Mouse (Mus musculus) limb, embryonic 10.5 days (tissue): Measurements from ENCODE around the gene Hoxb4. TPM values are rescaled to one million over a fixed set of nuclear protein-coding genes. Genes with fewer than 3 reads are reported as not detected.

Experiments used
- DNase-seq: peaks from one replicate; pipeline ENCODE4 v3.0.0-alpha.2; 2017; ENCODE audit warnings: low spot score
- H3K27ac ChIP-seq: fragments of 300-500 bp; sonication (generic); 2 replicates; pipeline ENCODE4 v1.5.1; 2016; ENCODE audit warnings: mild to moderate bottlenecking
- H3K27me3 ChIP-seq: fragments of 300-500 bp; sonication (generic); 2 replicates; pipeline ENCODE4 v1.6.1; 2016; ENCODE audit warnings: low read depth, mild to moderate bottlenecking; ENCODE audit not compliant: poor library complexity, severe bottlenecking
- H3K36me3 ChIP-seq: fragments of 300-500 bp; sonication (generic); 2 replicates; pipeline ENCODE4 v1.6.1; 2016; ENCODE audit warnings: mild to moderate bottlenecking, moderate library complexity
- H3K4me1 ChIP-seq: fragments of 300-500 bp; sonication (generic); 2 replicates; pipeline ENCODE4 v1.6.1; 2016
- H3K4me3 ChIP-seq: fragments of 300-500 bp; sonication (generic); 2 replicates; pipeline ENCODE4 v1.5.1; 2016; ENCODE audit warnings: mild to moderate bottlenecking, moderate library complexity
- H3K9me3 ChIP-seq: fragments of 300-500 bp; sonication (generic); replicated peaks from 2 replicates; pipeline ENCODE4 v1.6.1; 2016; ENCODE audit warnings: mild to moderate bottlenecking
- WGBS: fragments of 180-500 bp; shearing (Covaris S2); methylation state at CpG from one replicate; pipeline ENCODE4 v1.1.7; 2016; 5-methylcytosine and 5-hydroxymethylcytosine counted together
- polyA plus RNA-seq: library from polyadenylated mRNA; unstranded; fragments of >200 nt; fragmentation: Nextera tagmentation; extraction: Ambion mirVana; gene quantifications from 2 replicates; pipeline ENCODE4 v1.2.1, GENCODE M21; 2016

The Hoxb4 gene
- polyA plus RNA-seq, 1 experiment from 2014 or later: 0.89 TPM

DNA sequence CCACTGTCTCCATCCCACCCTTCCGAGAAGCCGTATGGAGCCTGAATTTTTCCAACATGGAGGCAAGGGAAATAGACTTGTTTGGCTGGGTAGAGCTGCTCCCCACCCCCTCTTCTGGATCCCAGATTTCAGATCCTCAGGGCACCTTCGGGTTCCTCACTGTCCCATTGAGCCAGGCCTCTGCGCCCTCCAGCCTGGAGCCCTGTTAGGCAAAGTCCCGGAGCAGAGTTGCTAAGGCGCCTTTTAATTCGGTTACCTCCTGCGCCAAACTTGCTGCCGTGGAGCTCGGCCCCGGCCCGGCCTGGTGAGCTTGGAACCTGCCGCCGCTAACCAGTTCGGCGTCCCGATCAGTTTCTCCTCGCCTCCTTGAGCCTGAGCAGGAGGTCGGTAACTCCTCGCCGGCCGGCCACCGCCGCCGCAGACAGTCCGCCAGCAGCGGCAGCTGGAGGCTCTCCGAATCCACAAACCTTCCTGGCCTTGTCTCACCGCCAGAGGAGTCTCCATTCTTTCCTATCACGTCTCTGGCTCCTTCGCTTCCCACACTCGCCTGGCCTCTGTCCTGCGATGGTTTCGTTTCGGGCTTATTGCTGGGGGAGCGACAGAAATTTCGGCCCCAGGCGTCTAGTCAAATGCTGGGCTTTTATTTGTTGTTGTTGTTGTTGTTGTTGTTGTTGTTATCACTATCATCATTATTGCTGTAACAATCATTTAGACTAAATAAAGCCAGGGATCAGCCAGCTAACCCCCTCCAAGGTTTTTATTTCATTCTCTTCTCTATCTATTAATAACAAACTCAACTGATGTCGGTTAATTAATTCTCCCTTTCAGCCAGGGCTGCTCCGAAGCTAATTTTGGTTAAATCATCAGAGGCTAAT is 23.9 kb downstream of the Hoxb4 start:
- Histone ChIP-seq H3K4me1 (peaks cover 94% of the 10 kb centered on the region), H3K4me3 (peak overlapping the region; percentile 54), H3K27ac (peak overlapping the region; percentile 88), H3K9me3 (no peaks in the 10 kb centered on the region), H3K27me3 (peaks cover 100% of the 10 kb centered on the region), H3K36me3 (peaks cover 15% of the 10 kb centered on the region; the same call in 1 of the 2 replicates)
- 1% methylated on average over 40 of the region's 40 CpGs for WGBS
- peak; percentile 74 for DNase-seq

DNA sequence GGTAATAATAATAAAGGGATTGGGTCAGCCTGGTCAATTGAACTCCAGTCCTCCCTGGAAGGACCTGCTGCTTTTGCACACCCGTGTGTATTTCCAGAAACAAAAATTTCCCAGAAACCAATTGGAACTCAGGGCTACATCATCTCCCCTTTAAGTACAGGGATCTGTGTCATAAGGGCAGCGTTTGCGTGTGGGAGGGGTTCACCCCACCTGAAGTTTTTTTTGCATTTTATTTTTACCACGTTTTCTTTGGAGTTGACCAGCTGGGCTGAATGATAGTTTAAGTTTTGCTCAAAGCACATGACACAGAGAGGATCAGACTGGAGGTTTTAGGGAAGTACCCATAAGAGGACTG is 24.5 kb downstream of the Hoxb4 start:
- Histone ChIP-seq H3K36me3 (peaks cover 15% of the 10 kb centered on the region; the same call in 1 of the 2 replicates), H3K27me3 (peaks cover 97% of the 10 kb centered on the region), H3K9me3 (no peaks in the 10 kb centered on the region), H3K27ac (0 out of 2 replicates have a peak overlapping the region, but pooled peaks have one; percentile 88), H3K4me1 (peaks cover 88% of the 10 kb centered on the region), H3K4me3 (no peak overlapping the region)
- 6% methylated on average over 4 of the region's 4 CpGs for WGBS
- no peak for DNase-seq

DNA sequence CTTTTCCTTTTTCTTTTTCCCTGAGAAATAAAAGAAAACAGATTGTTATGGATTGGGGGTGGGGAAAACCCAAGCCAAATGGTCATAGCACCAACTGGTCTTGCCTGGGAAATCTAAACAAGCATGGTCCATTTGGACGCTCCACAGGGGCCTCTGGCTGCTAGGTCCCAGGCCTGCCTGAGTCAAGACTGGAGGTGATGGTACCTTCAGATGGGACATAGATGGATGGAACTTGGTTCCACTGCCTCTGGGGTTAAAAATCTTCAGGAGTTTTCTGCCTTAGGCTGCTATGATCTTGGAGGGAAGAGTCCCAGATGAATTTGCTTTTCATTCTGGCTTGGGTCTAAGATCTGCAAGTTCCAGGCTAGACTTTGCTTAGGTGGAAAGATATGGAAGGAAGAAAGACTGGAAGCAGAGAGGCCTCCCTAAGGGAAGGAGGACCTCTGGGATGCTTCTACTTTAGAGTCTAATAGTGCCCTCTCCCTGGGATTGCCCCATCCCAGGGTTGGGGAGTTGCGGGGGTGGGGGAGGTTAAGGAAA is 25.2 kb downstream of the Hoxb4 start:
- peaks cover 88% of the 10 kb centered on the region for H3K4me1 ChIP-seq
- H3K27me3 ChIP-seq: peaks cover 97% of the 10 kb centered on the region
- 18% methylated on average over 2 of the region's 2 CpGs for WGBS
- no peaks in the 10 kb centered on the region for H3K9me3 ChIP-seq
- H3K27ac ChIP-seq: peak overlapping the region; percentile 42; the same call in 1 of the 2 replicates
- DNase-seq: peak; percentile 35
- peak overlapping the region; percentile 4; the same call in 1 of the 2 replicates for H3K4me3 ChIP-seq
- peaks cover 15% of the 10 kb centered on the region; the same call in 1 of the 2 replicates for H3K36me3 ChIP-seq

DNA sequence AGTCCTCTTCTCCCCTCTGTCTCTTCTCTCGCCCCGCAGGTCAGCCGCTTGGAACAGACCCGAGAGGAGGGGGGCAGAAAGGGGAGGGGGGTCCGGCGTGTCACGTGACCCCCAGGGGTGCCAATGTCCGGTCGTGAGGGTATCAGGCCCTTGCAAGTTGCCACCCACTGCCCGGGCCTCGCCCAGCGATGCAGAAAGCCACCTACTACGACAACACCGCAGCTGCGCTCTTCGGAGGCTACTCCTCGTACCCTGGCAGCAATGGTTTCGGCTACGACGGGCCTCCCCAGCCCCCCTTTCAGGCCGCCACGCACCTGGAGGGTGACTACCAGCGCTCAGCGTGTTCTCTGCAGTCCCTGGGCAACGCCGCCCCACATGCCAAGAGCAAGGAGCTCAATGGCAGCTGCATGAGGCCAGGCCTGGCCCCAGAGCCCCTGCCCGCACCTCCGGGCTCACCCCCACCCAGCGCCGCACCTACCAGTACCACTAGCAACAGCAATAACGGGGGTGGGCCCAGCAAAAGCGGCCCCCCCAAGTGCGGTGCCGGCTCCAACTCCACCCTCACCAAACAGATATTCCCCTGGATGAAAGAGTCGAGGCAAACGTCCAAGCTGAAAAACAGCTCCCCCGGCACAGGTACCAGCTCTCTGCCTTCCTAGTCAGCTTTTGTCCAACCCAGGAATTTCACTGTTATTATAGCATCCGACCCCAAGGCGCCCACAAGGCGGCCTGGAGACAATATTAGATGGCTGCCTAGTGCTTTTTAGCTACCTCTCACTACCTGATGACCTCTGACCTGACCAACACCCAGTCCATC is 26.2 kb downstream of the Hoxb4 start:
- Histone ChIP-seq H3K4me3 (peak overlapping the region; percentile 55), H3K9me3 (no peaks in the 10 kb centered on the region), H3K27ac (peak overlapping the region; percentile 80), H3K27me3 (peaks cover 97% of the 10 kb centered on the region), H3K4me1 (peaks cover 89% of the 10 kb centered on the region), H3K36me3 (peaks cover 15% of the 10 kb centered on the region; the same call in 1 of the 2 replicates)
- WGBS: 3% methylated on average over 40 of the region's 40 CpGs
- peak; percentile 72 for DNase-seq

DNA sequence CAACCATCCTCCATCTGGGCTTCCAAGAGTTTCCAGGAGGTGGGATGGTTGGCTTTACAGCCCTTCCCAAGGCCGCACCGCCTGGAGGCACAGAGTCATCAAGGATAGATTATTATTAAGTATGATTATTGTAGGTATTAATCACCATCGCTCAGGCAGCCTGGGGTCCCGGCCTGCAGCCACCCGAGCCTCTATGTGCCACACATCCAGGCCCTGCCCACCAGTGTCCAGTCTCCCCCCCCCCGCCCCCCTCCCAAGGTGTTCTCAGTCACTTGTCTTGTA is 26.8 kb downstream of the Hoxb4 start:
- Histone ChIP-seq H3K9me3 (no peaks in the 10 kb centered on the region), H3K27me3 (peaks cover 97% of the 10 kb centered on the region), H3K4me1 (peaks cover 89% of the 10 kb centered on the region), H3K27ac (peak overlapping the region; percentile 80), H3K36me3 (peaks cover 15% of the 10 kb centered on the region; the same call in 1 of the 2 replicates), H3K4me3 (peak overlapping the region; percentile 55)
- 9% methylated on average over 6 of the region's 6 CpGs for WGBS
- no peak for DNase-seq

DNA sequence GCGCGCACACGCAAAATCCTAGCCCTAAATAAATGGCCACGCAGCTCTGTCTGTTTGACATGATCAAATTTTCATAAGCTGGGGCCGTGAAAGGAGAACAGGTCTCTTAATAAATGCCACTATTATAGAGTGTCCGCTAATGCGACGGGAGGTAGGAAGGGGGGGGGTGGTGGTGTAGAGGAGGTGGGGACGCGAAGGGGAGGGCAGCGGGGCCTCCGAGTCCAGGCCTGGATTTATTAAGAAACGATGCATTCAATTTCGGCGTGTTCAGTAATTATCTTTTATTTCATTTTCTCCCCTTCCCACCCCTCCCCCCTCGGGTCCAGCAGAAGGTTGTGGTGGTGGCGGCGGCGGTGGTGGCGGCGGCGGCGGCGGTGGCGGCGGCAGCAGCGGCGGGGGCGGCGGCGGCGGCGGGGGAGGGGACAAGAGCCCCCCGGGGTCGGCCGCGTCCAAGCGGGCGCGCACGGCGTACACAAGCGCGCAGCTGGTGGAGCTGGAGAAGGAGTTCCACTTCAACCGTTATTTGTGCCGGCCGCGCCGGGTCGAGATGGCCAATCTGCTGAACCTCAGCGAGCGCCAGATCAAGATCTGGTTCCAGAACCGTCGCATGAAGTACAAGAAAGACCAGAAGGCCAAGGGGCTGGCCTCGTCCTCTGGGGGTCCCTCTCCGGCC is 27.3 kb downstream of the Hoxb4 start:
- WGBS: 1% methylated on average over 37 of the region's 56 CpGs
- peaks cover 15% of the 10 kb centered on the region; the same call in 1 of the 2 replicates for H3K36me3 ChIP-seq
- peaks cover 96% of the 10 kb centered on the region for H3K27me3 ChIP-seq
- H3K4me3 ChIP-seq: peak overlapping the region; percentile 55
- H3K27ac ChIP-seq: peak overlapping the region; percentile 80
- no peaks in the 10 kb centered on the region for H3K9me3 ChIP-seq
- peaks cover 89% of the 10 kb centered on the region for H3K4me1 ChIP-seq
- DNase-seq: peak; percentile 72

DNA sequence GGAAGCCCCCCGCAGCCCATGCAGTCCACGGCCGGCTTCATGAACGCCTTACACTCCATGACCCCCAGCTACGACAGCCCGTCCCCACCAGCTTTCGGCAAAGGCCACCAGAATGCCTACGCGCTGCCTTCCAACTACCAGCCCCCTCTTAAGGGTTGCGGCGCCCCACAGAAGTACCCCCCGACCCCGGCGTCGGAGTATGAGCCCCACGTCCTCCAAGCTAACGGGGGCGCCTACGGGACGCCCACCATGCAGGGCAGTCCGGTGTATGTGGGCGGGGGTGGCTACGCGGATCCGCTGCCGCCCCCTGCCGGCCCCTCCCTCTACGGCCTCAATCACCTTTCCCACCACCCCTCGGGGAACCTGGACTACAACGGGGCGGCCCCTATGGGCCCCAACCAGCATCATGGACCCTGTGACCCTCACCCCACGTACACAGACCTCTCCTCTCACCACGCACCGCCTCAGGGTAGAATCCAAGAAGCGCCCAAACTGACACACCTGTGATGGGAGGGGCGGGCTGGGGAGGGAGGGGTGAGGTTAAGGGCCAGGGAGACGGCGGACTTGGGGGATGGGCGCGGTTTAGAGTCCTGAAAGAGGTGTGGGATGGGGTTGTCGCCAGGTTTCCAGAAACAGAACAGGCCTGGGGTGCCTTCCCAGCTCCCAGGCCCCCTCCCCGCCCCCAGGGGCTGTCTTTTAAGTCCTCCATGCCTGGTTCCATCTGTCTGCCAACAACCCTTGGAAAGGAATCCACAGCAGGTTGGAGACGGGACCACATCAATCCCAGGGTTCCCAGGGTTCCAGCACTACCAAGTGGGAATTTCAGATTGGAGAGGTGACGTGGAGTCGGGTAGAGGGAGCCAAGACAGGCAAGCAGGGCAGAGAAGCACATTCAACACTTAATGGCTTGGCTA is 28.1 kb downstream of the Hoxb4 start:
- Histone ChIP-seq H3K4me1 (peaks cover 89% of the 10 kb centered on the region), H3K9me3 (no peaks in the 10 kb centered on the region), H3K4me3 (peak overlapping the region; percentile 55), H3K27ac (peak overlapping the region; percentile 80), H3K27me3 (peaks cover 96% of the 10 kb centered on the region), H3K36me3 (peaks cover 15% of the 10 kb centered on the region; the same call in 1 of the 2 replicates)
- 4% methylated on average over 45 of the region's 45 CpGs for WGBS
- peak; percentile 75 for DNase-seq

DNA sequence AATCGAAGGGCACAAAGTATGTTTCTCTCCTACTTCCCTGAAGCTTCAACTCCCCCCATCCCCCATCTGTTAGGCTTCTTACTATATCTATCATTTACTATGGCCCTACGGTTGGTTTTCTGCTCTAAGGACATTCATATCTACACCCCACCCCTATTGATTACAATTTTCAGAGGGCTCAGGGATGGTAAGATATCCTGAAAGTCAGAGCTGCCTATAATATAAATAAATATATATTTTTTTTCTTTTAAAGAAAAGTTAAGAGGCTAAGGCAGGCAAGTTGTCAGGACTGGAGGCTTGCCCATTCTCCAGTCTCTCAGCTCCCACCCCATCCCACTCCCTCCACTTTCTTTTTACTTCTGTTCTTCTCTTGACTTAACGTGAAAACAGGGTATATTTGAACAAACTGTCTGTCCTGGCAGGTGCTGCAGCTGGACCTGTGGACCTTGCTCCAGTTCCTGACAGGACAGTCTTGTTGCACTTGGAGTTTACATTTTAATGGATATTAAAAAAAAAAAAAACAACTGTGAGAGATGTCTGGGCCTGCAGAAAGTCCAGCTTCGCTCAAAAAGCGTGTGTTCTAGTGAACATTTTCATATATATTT is 29.0 kb downstream of the Hoxb4 start:
- DNase-seq: peak; percentile 34
- H3K4me3 ChIP-seq: no peak overlapping the region
- H3K27ac ChIP-seq: no peak overlapping the region
- peaks cover 96% of the 10 kb centered on the region for H3K27me3 ChIP-seq
- H3K4me1 ChIP-seq: peaks cover 89% of the 10 kb centered on the region
- no peaks in the 10 kb centered on the region for H3K9me3 ChIP-seq
- 32% methylated on average over 5 of the region's 5 CpGs for WGBS
- H3K36me3 ChIP-seq: peaks cover 15% of the 10 kb centered on the region; the same call in 1 of the 2 replicates

DNA sequence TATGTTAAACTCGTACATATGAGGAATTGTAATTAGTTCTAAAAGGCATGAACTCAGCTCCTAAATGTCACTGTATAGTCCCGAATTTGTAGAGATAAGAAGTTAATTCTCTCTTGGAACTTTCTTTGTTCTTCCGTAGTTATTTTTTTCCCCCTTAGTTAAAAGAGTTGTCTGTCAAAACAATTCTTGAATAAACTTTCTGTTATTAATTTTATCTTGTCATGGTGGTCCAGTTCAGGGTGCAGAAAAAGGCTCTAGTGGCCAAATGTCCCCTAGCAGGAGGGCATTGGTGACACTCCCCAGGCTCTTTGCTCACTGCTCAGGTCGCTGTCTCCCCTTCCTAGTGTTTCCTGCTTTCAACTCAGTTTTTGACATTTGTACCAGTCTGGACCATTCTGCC is 29.6 kb downstream of the Hoxb4 start:
- Histone ChIP-seq H3K4me3 (peak overlapping the region; percentile 26; the same call in 1 of the 2 replicates), H3K4me1 (peaks cover 88% of the 10 kb centered on the region), H3K27me3 (peaks cover 94% of the 10 kb centered on the region), H3K27ac (peak overlapping the region; percentile 78), H3K36me3 (peaks cover 15% of the 10 kb centered on the region; the same call in 1 of the 2 replicates), H3K9me3 (no peaks in the 10 kb centered on the region)
- 9% methylated on average over 4 of the region's 4 CpGs for WGBS
- no peak for DNase-seq

DNA sequence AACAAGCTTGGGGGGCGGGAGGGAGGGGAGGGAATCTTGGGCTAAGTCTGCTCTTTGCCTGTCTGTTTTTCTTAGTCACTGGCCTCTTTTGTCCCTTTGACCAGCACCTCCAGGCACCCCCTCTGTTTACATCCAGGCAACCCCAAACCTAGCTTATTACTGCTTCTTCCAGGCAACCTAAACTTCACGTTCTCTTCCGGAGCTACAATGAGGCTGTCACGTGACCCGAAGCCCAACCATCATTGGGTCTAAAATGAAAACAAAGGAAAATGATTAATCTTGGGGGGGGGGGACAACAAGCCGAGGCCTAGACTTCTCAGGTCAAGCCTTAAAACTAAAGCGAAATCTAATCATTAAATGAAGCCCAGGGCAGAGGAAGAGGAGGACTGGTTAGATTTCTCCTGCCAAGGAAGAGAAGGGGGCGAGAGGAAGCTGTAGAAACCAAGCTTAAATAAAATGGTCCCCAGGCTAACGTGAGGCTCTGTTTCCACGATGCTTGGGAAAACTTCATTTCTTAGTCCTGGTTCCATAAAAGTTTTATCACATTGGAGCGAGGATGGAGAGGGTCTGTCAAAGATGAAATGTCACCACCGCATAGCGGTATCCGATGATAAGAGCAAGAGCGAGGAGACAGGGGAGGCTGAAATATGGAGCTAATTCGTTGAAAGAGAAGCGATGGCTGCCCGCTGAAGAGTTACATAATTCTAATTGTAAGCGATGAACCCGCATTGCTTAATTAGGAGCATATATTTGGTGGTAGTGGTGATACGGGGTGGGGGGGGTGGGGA is 30.3 kb downstream of the Hoxb4 start:
- Histone ChIP-seq H3K4me3 (peak overlapping the region; percentile 26), H3K9me3 (no peaks in the 10 kb centered on the region), H3K4me1 (peaks cover 89% of the 10 kb centered on the region), H3K27ac (peak overlapping the region; percentile 78), H3K36me3 (peaks cover 15% of the 10 kb centered on the region; the same call in 1 of the 2 replicates), H3K27me3 (peaks cover 92% of the 10 kb centered on the region)
- WGBS: 3% methylated on average over 21 of the region's 21 CpGs
- DNase-seq: peak; percentile 71
